Mouse (Mus musculus): ENCODE data around the gene Vopp1.
"Not testable (repeated sequence)": the region's sequence is repeated elsewhere in the genome, so short reads cannot be mapped to it uniquely, and the experiment has no call there.

The Vopp1 gene

DNA sequence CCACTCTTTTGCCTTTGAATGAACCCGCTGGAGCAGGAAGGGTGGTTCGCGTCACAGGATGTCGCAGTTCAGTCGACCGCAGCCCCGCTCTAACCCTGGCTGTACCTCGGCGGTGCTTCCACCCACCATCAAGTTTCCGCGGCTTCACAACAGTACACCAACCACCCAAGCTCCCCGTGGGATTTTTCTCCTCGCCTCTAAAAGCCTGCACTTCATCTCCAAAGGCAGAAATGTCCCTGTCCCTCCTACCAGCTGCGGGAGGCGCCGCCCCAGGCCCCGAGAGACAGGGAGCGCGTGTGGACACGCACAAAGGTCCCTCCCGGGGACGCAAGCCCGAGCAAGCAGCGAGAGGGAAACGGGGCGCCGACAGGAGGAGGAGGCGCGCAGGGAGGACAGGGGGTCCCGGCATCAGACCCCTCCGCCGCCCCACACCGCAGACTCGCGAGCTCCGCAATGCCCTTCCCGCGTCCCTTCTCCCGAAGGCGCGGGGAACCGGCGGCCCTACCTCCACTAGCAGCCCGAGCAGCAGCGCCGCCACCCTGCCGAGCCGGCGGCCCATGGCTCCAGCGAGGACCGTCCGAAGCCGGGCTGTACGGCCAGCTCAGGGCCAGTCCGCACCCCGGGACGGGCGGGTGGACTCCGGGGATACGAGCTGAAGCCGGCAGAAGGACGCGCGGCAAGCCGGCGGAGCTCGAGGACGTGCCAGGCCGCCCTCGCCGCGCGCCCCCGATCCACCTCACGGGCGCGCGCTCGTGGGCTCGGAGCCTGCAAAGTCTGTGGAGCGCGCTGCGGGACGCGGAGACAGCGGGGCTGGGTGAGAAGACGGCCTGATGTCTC, at the start of gene Vopp1:
TSS of gene Vopp1 (minus strand) at position 738 of the 837 bp plus-strand sequence.
- DNase-seq (ENCODE audit: low spot score), result peak; percentile 52

DNA sequence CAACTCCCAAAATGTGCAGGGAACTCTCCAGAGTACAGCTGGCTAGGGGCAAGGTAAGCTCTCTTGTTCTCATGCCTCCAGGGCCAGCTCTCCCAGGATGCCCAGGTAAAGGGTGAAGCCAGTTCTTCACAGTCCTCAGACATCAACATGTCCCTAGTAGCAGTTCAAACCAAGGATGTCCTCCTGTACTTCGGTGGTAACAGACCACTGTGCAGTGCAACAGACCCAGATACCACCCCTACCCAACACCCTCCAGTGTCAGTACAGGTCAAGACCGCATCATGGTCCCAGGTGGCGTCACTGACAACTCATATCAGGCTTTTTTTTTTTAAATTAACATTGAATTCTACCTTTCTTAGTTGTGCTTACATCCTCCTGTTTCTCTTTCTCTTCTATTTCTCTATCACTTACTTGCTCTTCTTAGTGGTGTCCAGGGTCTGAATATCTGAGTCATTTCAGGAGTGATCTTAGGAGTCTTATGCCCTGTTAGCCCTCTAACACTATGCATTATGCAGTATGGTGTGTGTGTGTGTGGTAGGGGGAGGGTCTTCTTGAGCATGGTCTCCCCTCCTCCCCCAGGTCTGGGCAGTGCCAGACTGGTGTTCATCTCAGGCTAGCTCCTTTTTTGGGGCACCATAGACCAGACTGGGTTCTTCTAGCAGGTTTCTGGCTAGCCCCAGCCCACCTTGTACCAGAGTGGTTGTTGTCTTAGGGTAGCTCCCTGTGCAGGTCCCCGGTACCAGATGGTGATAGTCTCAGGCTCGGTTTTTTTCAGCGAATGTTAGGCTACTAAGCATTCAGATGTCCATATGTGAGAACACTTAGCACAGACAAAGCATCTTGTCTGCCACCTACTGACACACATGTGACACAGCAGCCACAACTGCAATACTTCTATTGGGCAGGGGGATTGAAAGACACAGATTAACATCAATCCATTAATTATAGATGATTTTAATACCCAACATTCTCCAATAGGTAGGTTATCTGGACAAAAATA, 34.4 kb upstream of the Vopp1 start:
- DNase-seq (ENCODE audit: low spot score), result peak; percentile 32

DNA sequence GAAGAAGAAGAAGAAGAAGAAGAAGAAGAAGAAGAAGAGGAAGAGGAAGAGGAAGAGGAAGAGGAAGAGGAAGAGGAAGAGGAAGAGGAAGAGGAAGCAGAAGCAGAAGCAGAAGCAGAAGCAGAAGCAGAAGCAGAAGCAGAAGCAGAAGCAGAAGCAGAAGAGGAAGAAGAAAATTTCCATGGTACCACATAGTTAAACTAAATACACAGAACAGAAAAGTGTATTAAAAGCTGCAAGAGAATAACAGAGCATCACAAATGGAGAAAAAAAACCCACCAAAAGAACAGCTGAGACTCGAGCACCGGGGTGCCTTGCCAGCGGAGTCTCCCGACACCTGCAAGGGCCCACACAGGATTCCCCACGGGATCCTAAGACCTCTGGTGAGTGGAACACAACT, 26.2 kb upstream of the Vopp1 start:
- DNase-seq (ENCODE audit: low spot score), result not testable (repeated sequence)

GRCm38 (mm10) chr6:57850286-57850685, 25.3 kb upstream of the Vopp1 start, which contains the start of gene Vmn1r21:
Gene Vmn1r21, minus strand, starts transcription at chr6:57850343.
- no peak for DNase-seq (ENCODE audit: low spot score)

DNA sequence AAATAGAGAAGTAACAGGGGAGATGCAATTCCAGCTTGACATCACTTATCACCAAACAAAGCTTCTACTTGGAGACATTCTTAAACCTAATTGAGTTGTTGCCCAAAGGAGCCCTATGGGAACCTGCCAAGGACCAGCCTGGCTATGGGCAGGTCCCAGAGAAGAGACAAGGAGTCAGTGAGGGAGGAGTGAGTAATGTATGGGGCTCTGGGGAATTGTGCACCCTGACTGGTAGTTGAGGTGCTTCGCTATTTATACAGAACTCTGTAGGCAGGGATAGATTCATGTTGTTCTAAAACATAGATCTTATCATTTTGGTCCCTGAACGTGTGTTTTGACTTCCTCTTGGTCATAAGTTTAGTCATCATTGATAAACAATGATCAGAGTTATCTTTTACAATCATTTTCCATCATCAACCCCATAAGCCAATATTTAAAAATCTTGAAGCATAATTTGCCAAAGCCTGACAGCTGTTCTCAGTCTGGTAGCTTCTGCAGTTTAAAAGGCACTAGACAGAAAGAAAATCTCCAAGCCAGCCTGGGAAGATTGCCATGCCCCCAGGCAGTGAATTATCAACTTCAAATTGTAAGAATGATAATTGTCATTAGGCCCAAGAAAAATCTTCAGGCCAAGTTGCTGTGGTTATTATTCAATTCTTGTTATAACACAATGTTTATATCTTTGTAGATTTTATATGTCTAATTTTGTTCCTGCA, 14.9 kb upstream of the Vopp1 start:
- no peak for DNase-seq (ENCODE audit: low spot score)

GRCm38 (mm10) chr6:57825259-57825715, 328 bp upstream of the Vopp1 start:
- no peak for DNase-seq (ENCODE audit: low spot score)

DNA sequence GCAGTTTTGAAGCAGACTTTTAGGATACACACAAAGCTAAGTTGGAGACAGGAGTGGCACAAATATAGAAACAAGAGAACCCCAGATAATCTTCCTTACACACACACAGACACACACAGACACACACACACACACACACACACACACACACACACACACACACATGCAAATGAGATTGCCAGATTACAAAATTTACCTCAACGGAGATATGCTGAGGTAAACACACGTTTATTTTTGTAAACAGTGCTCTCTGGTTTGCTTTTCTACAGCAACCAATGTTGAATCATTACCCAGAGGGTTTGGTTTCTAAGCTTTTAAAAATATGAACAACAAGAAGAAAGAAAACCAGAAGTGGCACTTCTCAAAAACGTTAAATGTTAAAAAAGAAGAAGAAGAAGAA, 1.5 kb downstream of the Vopp1 start:
- no peak for DNase-seq (ENCODE audit: low spot score)

DNA sequence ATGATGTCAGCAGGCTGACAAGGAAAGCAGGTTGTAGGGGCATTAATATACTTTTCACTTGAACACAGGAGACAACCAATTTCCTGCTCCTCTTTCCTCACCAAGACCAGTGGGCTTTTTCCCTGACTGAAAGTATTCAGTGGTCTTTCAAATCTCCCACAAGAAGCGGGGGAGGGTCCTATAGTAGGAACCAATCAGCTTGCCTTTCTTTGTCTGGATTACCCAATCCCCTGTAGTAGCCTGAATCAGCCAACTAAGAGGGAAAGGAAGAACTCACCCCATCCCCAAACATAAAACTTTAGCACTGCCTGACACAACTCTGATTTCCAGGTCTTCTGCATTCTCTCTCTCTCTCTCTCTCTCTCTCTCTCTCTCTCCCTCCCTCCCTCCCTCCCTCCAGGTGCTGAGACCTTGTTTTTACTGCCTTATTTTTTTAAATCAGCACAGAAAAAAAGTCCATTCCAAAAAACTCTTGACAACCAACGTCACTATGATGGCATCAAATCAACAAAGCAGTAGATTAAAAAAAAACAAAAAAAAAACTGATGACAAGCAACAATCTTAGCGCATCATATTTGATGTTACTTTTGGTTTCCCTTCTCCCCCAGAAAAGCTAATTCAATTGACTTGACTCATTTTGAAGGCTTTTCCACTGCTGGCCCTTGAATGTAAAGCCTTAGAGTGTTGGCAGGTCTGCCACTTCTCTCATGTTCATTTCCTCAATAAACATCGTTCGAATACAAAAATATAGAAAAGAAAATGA, 2.1 kb downstream of the Vopp1 start:
- DNase-seq (ENCODE audit: low spot score), result no peak

- DNase-seq (ENCODE audit: low spot score), result no peak
These were observed 10.5 kb downstream of the Vopp1 start for GRCm38 (mm10) chr6:57814436-57814940.

- DNase-seq (ENCODE audit: low spot score), result no peak
These were observed 12.9 kb downstream of the Vopp1 start for GRCm38 (mm10) chr6:57811748-57812730.

GRCm38 (mm10) chr6:57805218-57806069, 19.5 kb downstream of the Vopp1 start:
- no peak for DNase-seq (ENCODE audit: low spot score)

DNA sequence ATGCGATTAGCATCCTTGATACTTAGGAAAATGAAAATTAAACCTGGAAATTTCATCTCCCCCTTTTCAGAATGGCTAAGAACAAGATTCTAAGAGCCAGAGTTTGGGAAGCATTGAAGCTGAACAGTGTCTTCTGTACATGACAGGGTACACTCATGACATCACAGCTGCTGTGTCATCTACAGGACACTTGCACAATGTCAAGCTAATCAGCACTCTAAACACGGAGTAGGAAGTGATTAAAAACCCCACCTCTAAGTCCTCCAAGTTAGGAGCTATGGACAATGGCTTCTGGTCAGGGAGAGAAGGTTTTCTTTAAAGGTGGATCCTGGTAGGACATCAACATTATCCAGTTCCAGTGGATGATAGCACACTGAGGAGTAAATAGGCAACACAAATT, 21.8 kb downstream of the Vopp1 start:
- DNase-seq (ENCODE audit: low spot score), result no peak

DNA sequence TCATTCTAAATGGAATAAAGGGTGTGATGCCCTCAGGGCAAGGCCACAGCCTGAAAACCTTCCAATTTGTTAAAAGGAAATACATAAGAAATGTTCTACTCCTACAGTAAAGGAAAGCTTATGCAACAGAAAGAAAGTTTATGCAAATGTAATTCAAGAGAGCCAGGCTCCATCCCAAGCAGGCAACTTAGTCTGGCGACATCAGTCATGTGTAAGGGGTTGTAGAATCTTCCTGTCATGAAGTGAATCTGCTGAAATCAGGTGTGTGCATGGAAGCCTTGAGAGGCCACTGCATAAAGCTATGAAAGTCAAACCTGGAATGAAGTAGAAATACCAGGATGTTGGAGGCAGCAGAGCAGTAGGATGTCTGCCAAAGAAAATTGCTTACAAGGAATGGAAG, 26.0 kb downstream of the Vopp1 start:
- no peak for DNase-seq (ENCODE audit: low spot score)

GRCm38 (mm10) chr6:57796853-57797423, 28.0 kb downstream of the Vopp1 start:
- DNase-seq (ENCODE audit: low spot score), result no peak

DNA sequence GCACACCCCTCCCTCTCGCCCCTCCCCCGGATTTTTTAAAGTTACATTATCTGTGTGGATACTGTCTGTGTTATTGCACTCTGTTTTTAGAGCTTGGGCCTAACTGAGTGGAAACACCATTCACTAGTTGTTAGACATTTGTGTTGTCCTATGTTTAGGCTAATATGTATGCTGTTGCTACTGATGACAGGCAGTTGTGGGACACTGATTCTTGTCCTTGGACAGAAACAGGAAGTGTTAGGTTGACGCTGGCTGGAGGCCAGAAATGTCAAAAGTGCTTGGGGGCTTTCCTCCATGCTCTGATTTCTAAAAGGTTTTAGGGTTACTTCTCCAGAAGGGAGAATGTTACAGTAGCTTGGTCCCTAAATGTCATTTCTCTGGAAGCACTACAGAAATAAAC, 29.1 kb downstream of the Vopp1 start:
- DNase-seq (ENCODE audit: low spot score), result peak; percentile 32

- not testable (repeated sequence) for DNase-seq (ENCODE audit: low spot score)
These were observed 32.1 kb downstream of the Vopp1 start for GRCm38 (mm10) chr6:57792821-57793220.

DNA sequence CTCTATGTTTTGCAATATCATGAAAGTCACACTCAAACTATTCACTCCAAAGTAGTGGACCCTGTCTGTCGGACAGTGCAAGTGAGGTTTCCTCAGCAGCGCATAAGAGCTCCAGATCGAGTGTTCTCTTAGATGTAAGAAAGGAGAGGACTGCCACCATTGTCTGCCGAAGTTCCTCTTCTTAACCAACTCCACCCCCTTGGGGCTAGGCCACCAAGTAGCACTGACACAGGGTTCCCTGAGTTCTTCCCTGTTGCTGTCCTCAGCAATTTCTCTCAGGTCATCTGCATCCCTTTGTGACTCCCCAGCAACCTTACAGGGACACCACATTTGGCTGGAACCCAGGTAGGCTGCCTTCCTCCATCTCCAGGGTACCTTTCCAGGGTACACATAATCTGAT, 34.4 kb downstream of the Vopp1 start:
- no peak for DNase-seq (ENCODE audit: low spot score)

GRCm38 (mm10) chr6:57787376-57787775, 37.6 kb downstream of the Vopp1 start:
- no peak for DNase-seq (ENCODE audit: low spot score)
